Mouse (Mus musculus) midbrain, postnatal 0 days (tissue): ENCODE data around the gene S100a11. TPM values are rescaled to one million over a fixed set of nuclear protein-coding genes. Genes with fewer than 3 reads are reported as not detected.
A peak's percentile ranks its signal among the peaks of the same experiment; 100 is the strongest.

Experiments used
- ATAC-seq: fragments of 200-750 bp; cut with Nextera tagmentation; 2 replicates; pipeline ENCODE4 v1.8.0; 2017; ENCODE audit warnings: moderate number of reproducible peaks, mild to moderate bottlenecking, moderate TSS enrichment, moderate library complexity; ENCODE audit not compliant: low FRiP score
- DNase-seq: peaks from one replicate; pipeline ENCODE4 v3.0.0-alpha.2; 2015; ENCODE audit warnings: low spot score
- H3K27ac ChIP-seq: fragments of 300-500 bp; sonication (generic); 2 replicates; pipeline ENCODE4 v1.5.1; 2014; ENCODE audit warnings: low read depth, mild to moderate bottlenecking, low read length, mixed read lengths
- H3K27me3 ChIP-seq: fragments of 300-500 bp; sonication (generic); 2 replicates; pipeline ENCODE4 v1.6.1; 2014; ENCODE audit warnings: low read length, control low read depth, mixed read lengths; ENCODE audit not compliant: insufficient read depth
- H3K36me3 ChIP-seq: fragments of 300-500 bp; sonication (generic); 2 replicates; pipeline ENCODE4 v1.6.1; 2014; ENCODE audit warnings: low read length, control low read depth, mixed read lengths; ENCODE audit not compliant: insufficient read depth
- H3K4me1 ChIP-seq: fragments of 300-500 bp; sonication (generic); 2 replicates; pipeline ENCODE4 v1.6.1; 2014; ENCODE audit warnings: mild to moderate bottlenecking, control low read depth, antibody characterized with exemption, low read length, mixed read lengths; ENCODE audit not compliant: insufficient read depth
- H3K4me2 ChIP-seq: fragments of 300-500 bp; sonication (generic); 2 replicates; pipeline ENCODE4 v1.6.1; 2014; ENCODE audit warnings: low read depth, mild to moderate bottlenecking, low read length, mixed read lengths; ENCODE audit not compliant: poor library complexity, severe bottlenecking
- H3K4me3 ChIP-seq: fragments of 300-500 bp; sonication (generic); 2 replicates; pipeline ENCODE4 v1.5.1; 2014; ENCODE audit warnings: low read depth, mild to moderate bottlenecking, low read length, moderate library complexity
- H3K9ac ChIP-seq: fragments of 300-500 bp; sonication (generic); replicated peaks from 2 replicates; pipeline ENCODE4 v1.6.1; 2014; ENCODE audit warnings: mild to moderate bottlenecking, low read length, moderate library complexity, mixed read lengths; ENCODE audit not compliant: poor library complexity, severe bottlenecking
- H3K9me3 ChIP-seq: fragments of 300-500 bp; sonication (generic); 2 replicates; pipeline ENCODE4 v1.6.1; 2016; ENCODE audit warnings: low read length, control low read depth
- CTCF ChIP-seq: IDR thresholded peaks from 2 replicates; pipeline ENCODE4 v1.5.1; 2016; ENCODE audit warnings: antibody characterized with exemption, mild to moderate bottlenecking
- WGBS: fragments of 180-500 bp; shearing (Covaris S2); extraction: QIAGEN DNeasy Blood & Tissue Kit; methylation state at CpG from one replicate; pipeline ENCODE4 v1.1.7; 2014; 5-methylcytosine and 5-hydroxymethylcytosine counted together
- polyA plus RNA-seq: library from polyadenylated mRNA; unstranded; fragments of >200 nt; fragmentation: Nextera tagmentation; extraction: Ambion mirVana; gene quantifications from 2 replicates; pipeline ENCODE4 v1.2.1, GENCODE M21; 2015
- total RNA-seq: library from RNA; depleted of rRNA; stranded (reverse); fragments of >200 nt; gene quantifications from 2 replicates; pipeline ENCODE4 v1.2.3, GENCODE M21; 2014; rRNA removed

Gene S100a11
- total RNA-seq (10.3 and 11.0 TPM in 2 replicates), polyA plus RNA-seq (183 and 200 TPM in 2 replicates)

DNA sequence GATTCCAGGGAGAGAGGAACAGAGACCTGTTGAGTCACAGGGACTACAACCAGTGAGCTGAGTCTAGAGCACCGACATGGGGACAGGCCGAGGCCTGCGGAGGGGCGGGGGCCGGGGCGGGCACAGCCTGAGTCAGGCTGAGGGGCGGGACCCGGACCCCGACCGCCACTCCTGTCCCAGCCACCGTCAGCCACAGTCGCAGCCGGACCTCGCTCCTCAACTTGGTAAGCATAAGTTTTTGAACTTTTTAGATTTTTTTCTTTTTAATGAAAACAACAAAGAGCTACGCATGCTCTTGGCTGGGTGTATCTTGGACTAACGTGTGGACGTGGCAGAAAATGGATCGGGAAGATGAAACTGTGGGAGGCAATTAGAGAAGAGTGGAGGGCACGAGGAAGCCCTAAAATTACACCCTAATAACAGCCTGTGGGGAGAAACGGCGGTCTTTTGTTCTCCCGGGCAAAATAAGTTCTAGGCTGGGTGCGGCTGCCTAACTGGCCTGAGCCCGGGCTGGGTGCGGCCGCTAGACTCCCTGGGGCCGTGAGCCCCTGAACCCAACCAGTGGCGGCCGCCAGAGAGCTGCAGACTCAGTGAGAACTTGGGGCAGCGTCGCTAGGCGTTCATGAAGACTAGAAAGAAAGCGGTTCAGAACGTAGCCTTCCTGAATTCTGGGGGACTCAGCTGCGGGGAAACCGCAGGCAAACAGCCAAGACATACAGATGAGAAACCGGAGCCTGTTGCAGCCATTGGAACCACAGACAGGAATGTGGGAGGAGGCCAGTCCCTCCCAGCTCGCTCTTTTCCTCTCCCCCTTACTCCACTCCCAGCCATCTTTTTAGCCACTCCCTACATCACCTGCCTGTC, at the start of gene S100a11:
Gene S100a11 (plus strand): TSS at position 159 of the 864 bp plus-strand sequence.
- Histone ChIP-seq H3K4me1 (0 out of 2 replicates have a peak, but pooled peaks cover 2% of the 10 kb centered on the region), H3K36me3 (no peaks in the 10 kb centered on the region), H3K9me3 (no peaks in the 10 kb centered on the region), H3K4me3 (peak within 1 kb of the TSS; percentile 45), H3K9ac (peak within 1 kb of the TSS; percentile 61), H3K27ac (0 out of 2 replicates have a peak within 1 kb of the TSS, but pooled peaks have one; percentile 48), H3K27me3 (peaks cover 4% of the 10 kb centered on the region; the same call in 1 of the 2 replicates), H3K4me2 (peak within 1 kb of the TSS; percentile 88)
- DNase-seq (peak; percentile 2), ATAC-seq (peak; percentile 74)
- WGBS: under 1% methylated on average over 38 of the region's 38 CpGs
- TF ChIP-seq CTCF: no peak

DNA sequence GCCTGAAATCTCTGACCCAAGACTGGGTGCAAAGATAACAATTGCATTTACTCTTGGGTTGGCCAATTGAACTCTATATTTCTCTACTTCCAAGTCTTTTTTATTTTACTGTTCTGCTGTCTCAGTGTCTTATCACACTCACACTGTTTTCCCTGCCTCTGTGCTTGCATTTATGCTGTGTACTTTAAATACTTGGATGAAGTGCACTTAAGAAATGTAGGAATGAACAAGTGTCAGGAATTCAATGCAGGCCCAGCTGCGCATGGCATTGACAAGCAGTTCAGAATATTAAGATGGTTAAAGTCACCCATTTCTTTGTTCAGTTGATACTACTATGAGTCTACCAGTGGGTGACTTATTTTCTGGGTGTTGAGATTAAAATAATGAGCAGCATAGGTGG, 40.2 kb upstream of the S100a11 start:
- H3K36me3 ChIP-seq: no peaks in the 10 kb centered on the region
- no peak overlapping the region for H3K4me3 ChIP-seq
- TF ChIP-seq CTCF: no peak
- H3K9ac ChIP-seq: no peak overlapping the region
- no peak overlapping the region for H3K27ac ChIP-seq
- WGBS: 96% methylated on average over 1 of the region's 1 CpGs
- no peak overlapping the region for H3K4me2 ChIP-seq
- no peak for DNase-seq
- ATAC-seq: no peak
- H3K27me3 ChIP-seq: no peaks in the 10 kb centered on the region
- no peaks in the 10 kb centered on the region for H3K9me3 ChIP-seq
- H3K4me1 ChIP-seq: no peaks in the 10 kb centered on the region

DNA sequence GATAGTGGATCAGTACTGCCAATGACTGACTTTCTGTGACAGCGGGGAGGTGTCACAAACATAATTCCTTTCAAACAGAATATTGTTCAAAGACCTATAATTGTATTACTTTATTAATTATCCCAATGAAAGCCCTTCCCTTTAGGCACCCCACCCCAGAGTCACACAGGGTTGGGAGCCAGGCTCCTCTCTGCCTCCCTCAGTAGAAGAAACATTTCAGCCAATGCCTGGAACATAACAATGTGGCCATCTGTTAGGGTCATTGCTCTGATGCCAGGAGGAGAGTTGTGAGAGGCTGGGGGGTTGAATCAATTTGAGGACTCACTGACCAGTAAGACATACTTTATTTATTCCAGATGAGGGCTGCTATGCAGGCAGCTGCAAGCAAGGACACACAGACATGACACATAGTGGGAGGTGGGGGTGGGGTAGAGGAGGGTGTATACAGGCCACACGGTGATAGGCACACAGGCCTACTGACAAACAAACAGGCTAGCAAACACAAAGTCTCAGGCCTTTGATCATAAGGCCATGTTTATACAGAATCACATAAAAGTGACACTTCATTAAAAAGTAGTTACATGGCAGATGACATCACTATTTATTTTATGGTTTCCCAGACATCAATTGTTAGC, 38.2 kb upstream of the S100a11 start:
- no peak overlapping the region for H3K9ac ChIP-seq
- no peak for TF ChIP-seq CTCF
- H3K4me1 ChIP-seq: no peaks in the 10 kb centered on the region
- no peak overlapping the region for H3K27ac ChIP-seq
- WGBS: 88% methylated on average over 2 of the region's 2 CpGs
- DNase-seq (no peak), ATAC-seq (no peak)
- H3K4me3 ChIP-seq: no peak overlapping the region
- no peak overlapping the region for H3K4me2 ChIP-seq
- no peaks in the 10 kb centered on the region for H3K36me3 ChIP-seq
- H3K9me3 ChIP-seq: no peaks in the 10 kb centered on the region
- no peaks in the 10 kb centered on the region for H3K27me3 ChIP-seq

DNA sequence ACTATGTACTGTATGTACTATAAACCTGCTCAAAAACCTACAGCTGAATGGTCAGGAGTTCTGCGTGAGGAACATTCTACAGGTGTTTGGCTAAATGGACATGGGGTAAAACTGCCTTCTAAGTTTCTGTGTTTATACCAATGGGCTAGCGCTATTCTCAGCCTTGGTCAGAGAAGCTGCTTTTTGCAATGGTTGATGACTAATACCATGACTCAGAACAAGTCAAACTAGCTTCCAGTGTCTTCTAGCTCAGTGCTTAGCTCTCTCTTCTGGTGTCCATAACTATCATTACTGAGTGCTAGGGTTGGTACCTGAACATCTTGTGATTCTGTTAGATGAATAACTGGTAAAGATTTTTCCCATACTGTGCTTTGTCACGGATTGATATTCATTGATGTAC, 34.7 kb upstream of the S100a11 start:
- ATAC-seq: no peak
- no peak overlapping the region for H3K4me3 ChIP-seq
- H3K27me3 ChIP-seq: no peaks in the 10 kb centered on the region
- no peak overlapping the region for H3K27ac ChIP-seq
- H3K9me3 ChIP-seq: no peaks in the 10 kb centered on the region
- H3K9ac ChIP-seq: no peak overlapping the region
- WGBS: 89% methylated on average over 3 of the region's 3 CpGs
- no peaks in the 10 kb centered on the region for H3K36me3 ChIP-seq
- no peak for TF ChIP-seq CTCF
- no peak for DNase-seq
- no peak overlapping the region for H3K4me2 ChIP-seq
- no peaks in the 10 kb centered on the region for H3K4me1 ChIP-seq

DNA sequence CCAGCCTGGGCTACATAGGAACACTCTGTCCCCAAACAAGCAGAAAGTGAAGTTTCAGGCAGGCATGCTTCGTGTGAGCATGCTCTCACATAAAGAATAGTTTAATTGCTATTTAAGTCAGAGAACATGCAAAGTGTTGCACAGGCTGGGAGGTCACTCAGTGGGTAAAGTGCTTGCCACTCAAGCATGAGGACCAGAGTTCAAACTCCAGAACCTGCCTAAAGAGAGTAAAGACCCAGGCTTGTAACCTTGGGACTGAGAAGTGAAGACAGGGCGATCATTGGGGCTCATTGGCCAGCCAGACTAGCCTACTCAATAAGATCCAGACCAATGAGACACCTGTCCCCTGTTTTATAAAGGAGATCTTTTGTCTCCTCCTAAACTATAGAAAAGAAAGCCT, 31.7 kb upstream of the S100a11 start:
- WGBS: 91% methylated on average over 2 of the region's 2 CpGs
- no peak overlapping the region for H3K4me2 ChIP-seq
- H3K36me3 ChIP-seq: no peaks in the 10 kb centered on the region
- no peak for ATAC-seq
- H3K27ac ChIP-seq: no peak overlapping the region
- no peaks in the 10 kb centered on the region for H3K27me3 ChIP-seq
- no peak overlapping the region for H3K9ac ChIP-seq
- no peak overlapping the region for H3K4me3 ChIP-seq
- no peak for DNase-seq
- no peaks in the 10 kb centered on the region for H3K4me1 ChIP-seq
- TF ChIP-seq CTCF: no peak
- no peaks in the 10 kb centered on the region for H3K9me3 ChIP-seq

DNA sequence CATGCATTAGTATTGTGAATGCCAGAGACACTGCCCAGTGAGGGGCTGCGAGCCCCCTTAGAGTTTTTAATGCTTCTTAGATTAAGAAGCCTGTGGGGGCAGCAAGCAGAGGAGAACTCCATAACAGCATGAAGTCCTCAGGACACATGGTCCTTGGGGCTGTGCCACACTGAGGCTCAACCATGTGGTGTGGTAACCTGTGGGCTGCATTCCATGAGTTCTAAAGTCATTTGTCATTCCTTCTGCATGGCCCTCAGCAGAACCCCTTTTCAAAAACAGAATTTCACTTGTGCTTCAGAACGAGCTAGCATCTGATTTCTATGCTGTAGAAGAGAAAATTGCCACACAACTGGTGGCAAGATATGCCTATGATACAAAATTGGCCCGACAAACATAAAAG, 28.1 kb upstream of the S100a11 start:
- no peak overlapping the region for H3K27ac ChIP-seq
- ATAC-seq: no peak

More for the DNA sequence above, 28.1 kb upstream of the S100a11 start:
- no peak for DNase-seq
- H3K9ac ChIP-seq: no peak overlapping the region
- no peak overlapping the region for H3K4me2 ChIP-seq
- no peaks in the 10 kb centered on the region for H3K4me1 ChIP-seq
- H3K36me3 ChIP-seq: no peaks in the 10 kb centered on the region
- H3K27me3 ChIP-seq: no peaks in the 10 kb centered on the region
- TF ChIP-seq CTCF: no peak
- WGBS: 69% methylated on average over 3 of the region's 3 CpGs
- H3K9me3 ChIP-seq: no peaks in the 10 kb centered on the region
- H3K4me3 ChIP-seq: no peak overlapping the region
